Mouse (Mus musculus) liver (tissue): ENCODE results near the gene Eif4e2.

Experiments
- DNase-seq: peaks from one replicate; pipeline ENCODE4 v3.0.0-alpha.2; 2020; ENCODE audit warnings: mixed read lengths

The Eif4e2 gene

GRCm38 (mm10) chr1:87203779-87204178 lies 9.9 kb upstream of the Eif4e2 start:
- DNase-seq = no peak

- DNase-seq = no peak
Observed at GRCm38 (mm10) chr1:87204465-87204864, 9.2 kb upstream of the Eif4e2 start, which contains the start of gene Chrng. TSS of gene Chrng (plus strand) at chr1:87204657.

DNA sequence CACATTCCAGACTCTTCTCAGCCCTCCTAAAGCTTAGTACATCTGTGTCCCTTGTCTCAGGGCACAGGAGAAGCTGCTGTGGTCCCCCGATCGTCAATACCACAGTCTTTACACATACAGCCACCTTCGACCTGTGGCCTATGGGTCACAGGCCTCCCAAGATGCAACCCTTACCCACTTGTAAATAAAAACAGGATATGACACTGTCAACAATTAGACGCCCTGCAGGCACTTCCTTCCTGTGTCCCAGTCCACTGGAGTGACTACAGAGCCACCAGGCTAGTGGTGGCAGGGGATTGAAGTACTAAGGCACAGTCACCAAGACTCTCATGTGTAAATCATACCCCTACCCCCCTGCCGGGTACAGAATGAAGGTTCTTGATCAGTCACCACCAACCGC lies 8.7 kb upstream of the Eif4e2 start:
- DNase-seq = no peak

DNA sequence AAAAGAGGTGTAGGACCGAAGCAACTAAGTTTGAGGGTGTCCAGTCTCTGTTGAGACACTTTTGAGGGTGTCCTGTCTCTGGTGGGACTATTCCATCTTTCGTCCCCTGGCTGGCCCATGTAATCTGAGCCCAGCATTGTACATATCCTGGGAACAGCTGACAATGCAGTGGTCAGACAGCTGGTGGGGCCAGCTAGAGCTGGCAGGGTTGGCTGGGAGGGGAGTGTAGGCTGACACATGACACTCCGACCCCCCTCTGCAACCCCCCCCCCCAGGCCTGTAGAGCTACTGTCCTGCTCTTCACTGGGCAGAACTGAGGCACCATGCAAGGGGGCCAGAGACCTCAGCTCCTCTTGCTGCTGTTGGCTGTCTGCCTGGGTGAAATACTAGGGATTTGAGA lies 8.2 kb upstream of the Eif4e2 start:
- DNase-seq = no peak

GRCm38 (mm10) chr1:87206339-87206738 lies 7.4 kb upstream of the Eif4e2 start:
- DNase-seq = no peak

- no peak for DNase-seq
Observed at GRCm38 (mm10) chr1:87211431-87211830, 2.3 kb upstream of the Eif4e2 start.

DNA sequence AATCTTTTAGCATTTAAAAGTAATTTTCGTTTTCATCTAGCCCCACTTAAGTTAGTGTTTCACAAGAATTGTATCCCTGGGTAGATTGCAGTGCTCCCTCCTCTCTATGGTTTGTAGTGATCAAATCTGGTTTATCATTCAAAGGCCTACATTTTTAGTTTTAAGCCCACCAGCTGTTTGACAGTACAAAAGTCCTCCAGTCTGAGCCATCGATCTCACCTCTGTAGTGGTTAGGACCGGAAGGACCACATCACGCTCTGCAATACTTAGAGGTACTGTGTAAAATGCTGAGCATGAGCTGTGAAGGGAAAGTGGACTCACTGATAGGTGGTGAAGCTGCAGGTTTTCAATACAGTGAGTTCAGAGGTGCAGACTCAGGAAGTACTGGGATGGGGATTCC lies 1.0 kb downstream of the Eif4e2 start:
- DNase-seq = no peak

GRCm38 (mm10) chr1:87217938-87218337 lies 4.2 kb downstream of the Eif4e2 start:
- DNase-seq = no peak

- DNase-seq = no peak
Observed at GRCm38 (mm10) chr1:87225739-87226138, 12.0 kb downstream of the Eif4e2 start.

DNA sequence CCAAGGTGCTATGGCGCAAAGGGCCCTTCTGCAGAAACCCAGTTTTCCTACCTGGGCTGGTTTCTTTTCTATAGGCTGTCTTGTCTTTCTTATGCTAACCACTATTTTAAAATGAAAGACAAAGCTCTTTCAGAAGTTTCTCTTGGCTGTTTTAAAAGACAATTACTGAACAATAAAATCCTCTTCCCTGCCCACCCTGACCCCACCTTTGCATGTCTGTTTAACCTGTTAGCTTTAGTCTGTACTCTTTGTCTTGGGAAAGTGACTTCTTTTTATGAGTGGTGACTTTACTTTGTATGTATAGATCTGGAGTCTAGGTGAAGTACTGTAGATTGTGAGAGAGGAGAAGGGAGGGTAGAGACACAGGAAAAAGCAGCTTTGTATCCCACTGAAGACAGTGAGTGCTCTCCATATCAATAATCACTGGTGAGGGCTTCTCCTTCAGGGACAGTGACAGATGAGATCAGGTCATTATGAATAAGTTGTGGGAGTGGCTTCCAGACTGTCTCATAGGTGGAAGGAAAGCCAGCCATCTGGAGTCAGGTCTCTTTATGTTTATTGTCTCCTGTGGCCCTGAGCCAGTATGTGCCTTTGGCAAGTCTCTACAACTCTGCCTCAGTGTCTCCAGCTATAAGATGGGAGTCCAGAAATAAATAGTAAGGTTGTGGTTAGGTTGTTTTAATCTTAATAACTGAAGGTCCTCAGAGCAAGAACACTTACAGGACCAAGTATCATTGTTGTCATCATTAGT lies 12.9 kb downstream of the Eif4e2 start:
- no peak for DNase-seq

DNA sequence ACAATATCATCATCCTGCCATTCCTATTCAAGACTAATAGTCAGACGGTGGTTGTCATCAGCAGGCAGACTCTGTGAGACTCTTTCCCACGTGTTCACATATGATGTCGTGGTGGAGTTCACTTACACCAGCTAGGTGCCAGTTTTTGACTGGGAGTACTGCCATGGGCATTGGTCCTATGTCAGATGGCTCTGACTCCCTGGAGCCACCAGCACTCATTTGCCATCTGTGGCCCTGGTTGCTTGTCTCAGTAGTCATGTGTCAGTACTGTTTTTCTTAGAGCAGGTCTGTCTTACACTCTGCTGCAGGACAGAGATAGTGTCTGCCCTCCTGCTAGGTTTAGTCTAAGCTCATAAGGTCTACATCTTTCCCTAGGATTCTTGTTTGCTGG lies 13.4 kb downstream of the Eif4e2 start:
- DNase-seq = no peak

DNA sequence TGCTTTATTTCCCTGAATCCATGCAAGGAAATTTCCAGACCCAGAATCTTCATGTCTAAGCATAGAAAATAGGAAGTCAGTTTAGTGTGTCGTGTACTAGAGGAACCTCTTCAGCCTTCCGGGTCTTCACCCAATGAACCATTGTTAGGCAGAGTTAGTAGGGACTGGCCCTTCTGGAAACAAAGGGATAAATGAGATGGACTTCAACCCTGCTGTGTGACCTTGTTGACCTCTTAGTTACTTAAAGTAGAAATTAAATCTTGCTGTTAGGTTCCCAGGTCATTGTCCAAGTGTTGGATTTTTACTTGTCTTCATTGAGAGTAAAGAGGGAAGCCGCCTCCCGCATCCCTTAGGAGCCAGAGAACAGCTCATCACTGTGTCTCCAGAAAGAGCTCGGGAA lies 16.9 kb downstream of the Eif4e2 start:
- no peak for DNase-seq

GRCm38 (mm10) chr1:87232197-87232596 lies 18.5 kb downstream of the Eif4e2 start:
- DNase-seq = no peak

- no peak for DNase-seq
Observed at GRCm38 (mm10) chr1:87239056-87239455, 25.3 kb downstream of the Eif4e2 start.

DNA sequence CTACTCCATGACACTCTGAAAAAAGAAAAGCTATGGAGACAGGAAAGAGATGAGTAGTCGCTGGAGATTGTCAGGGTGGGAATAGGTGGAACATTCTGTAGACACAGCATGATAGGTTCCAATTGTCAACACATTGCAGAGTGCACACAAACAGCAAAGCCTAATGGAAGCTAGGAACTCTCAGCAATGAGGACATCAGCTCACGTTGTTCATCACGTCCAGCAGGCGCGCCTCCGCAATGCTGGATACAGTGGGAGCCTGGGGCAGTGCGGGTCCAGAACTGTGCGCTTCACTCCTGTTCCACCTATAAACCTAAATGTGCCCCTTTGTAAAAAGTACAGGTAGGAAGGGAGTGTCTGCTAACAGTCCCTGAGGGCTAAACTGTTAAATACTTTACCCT lies 29.3 kb downstream of the Eif4e2 start:
- DNase-seq = no peak

DNA sequence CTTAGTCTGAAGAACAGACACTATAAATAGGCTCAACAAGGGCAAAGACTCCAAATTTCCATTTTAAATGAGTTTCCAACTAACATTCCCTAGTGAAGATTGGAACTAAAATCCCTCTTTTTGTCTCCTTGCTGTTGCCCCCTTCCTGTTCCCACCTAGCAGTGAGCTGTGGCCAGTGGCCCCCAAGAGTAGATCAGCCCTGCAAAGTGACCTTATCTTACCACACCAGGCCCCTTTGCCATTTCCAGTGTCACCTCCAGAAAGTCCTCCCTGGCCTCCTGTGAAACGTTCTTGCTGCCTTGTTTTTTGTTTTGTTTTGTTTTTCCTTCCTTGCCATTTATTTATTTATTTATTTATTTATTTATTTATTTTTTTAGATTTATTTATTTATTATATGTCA lies 31.7 kb downstream of the Eif4e2 start:
- peak; percentile 20 for DNase-seq

GRCm38 (mm10) chr1:87245929-87246815 lies 32.5 kb downstream of the Eif4e2 start:
- peak; percentile 80 for DNase-seq

- peak; percentile 15 for DNase-seq
Observed at GRCm38 (mm10) chr1:87252040-87252609, 38.4 kb downstream of the Eif4e2 start.

DNA sequence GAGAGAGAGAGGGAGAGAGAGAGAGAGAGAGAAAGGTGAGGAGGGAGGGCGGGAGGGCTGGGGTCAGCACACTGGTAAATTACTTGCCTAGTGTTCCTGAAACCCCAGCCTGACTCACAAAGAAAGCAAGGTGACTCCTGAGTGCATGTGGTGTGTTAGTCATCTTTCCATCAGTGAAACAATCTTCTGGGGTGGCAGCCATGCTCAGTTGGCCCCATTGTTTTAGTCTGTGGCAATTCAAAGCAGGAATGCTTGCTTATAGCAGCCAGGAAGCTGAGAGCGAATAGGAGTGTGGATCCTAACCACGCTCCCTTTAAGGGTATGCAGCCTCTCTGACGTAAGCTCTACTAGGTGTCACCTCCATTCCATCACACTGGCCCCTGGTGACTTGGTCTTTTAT lies 41.5 kb downstream of the Eif4e2 start:
- no peak for DNase-seq

GRCm38 (mm10) chr1:87257691-87258090 lies 44.0 kb downstream of the Eif4e2 start:
- DNase-seq = no peak

DNA sequence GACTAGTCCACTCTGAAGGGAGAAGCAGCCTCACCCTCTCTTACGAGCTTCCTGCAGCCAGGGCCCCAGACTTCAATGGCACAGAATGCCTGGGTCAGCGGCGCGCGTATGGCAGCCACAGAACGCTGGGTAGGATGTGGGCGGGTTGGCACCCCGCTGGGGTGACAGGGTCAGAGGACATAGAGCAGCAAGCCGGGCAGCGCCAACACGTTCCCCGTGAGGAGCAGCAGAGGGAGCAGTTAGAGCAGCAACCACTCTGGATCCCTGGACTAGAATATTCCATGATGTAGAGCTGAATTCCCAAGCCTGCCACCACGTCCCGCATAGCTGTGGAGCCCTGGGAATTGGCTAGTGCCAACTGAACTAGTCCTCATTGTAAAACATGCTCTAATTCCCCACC lies 44.8 kb downstream of the Eif4e2 start:
- no peak for DNase-seq

DNA sequence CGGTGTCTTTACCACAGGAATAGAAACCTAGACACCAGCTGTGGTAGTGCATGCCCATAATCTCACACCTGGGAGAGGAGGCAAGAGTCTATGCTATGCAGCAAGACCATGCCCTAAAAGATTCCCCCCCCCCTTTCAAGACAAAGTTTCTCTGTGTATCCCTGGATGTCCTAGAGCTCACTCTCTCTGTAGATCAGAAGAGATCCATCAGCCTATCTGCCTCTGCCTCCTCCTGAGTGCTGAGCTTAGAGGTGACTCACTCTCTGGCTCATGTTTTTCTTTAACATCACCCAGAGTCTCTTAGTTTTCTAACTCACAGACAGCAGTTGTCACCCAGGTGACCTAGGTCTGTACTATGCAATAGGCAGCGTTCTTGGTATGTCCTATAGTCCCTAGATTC lies 45.6 kb downstream of the Eif4e2 start:
- DNase-seq = no peak

DNA sequence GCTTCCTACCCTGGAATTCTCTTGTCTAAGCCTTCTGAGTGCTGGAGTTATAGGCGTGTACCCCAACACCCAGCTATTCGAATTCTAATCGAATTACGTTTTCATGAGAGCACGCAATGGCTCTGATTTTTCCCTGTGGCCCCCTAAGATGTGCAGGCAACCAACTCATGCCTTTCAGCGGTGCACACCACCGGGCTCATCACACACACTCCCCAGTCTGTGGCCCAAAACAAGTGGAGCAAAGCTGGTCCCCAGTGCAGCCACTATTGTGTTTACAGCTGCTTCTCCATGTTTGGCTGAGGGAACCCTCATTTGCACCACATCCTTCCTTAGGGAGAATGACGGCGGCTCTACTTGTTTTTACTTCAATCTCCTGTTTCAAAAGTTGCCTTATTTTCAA lies 49.5 kb downstream of the Eif4e2 start:
- no peak for DNase-seq

GRCm38 (mm10) chr1:87263796-87264133 lies 50.1 kb downstream of the Eif4e2 start:
- no peak for DNase-seq
